Mouse (Mus musculus) spleen, adult 10 weeks (tissue): Measurements from ENCODE around the gene Gm7929. TPM values are rescaled to one million over a fixed set of nuclear protein-coding genes. Genes with fewer than 3 reads are reported as not detected.

ENCODE experiments used
- polyA plus RNA-seq: library from polyadenylated mRNA; stranded (reverse); fragments of 350-450 nt; fragmentation: Illumina TruSeq; extraction: RNeasy Lipid Tissue Mini Kit (QIAGEN cat#74804); gene quantifications from one replicate; pipeline ENCODE4 v1.2.3, GENCODE M21; 2015; ENCODE audit warnings: low replicate concordance; ENCODE audit not compliant: insufficient read depth

The Gm7929 gene
- polyA plus RNA-seq = not detected

DNA sequence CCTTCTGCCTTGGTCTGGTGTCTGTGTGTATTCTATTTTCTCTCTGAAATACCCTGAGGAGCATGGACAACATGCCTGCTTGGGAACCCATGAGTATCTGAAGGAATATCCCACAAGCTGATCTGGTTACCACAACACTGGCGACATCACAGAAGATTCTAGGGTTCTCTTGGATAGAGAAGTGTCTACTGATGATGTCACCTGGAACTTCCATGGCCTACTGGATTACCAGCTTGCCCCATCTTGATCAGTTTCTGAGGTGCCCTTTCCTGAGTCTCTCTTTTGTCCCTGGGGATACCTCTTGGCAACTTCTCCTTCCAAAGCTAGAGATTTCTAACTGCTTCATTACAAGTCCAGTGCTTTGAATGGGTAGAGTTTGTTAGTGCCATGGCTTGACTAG, at the start of gene Gm7929:
Gene Gm7929, minus strand, starts transcription at position 101 of the 400 bp plus-strand sequence.

GRCm38 (mm10) chr14:41772341-41772740, 21.9 kb upstream of the Gm7929 start, which contains the start of gene Gm47189:
Gm47189 (minus strand) TSS chr14:41772441.

DNA sequence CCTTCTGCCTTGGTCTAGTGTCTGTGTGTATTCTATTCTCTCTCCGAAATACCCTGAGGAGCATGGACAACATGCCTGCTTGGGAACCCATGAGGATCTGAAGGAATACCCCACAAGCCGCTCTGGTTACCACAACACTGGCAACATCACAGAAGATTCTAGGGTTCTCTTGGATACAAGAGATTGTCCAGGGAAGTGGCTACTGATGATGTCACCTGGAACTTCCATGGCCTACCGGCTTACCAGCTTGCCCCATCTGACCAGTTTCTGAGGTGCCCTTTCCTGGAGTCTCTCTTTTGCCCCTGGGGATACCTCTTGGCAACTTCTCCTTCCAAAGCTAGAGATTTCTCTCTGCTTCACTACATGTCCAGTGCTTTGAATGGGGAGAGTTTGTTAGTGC, 48.6 kb downstream of the Gm7929 start, which contains the start of gene Gm8068:
Gene Gm8068, minus strand, starts transcription at position 101 of the 400 bp plus-strand sequence.

Other genes starting within 250 kb of the Gm7929 start
- not detected for gene Gm7970, start 195.0 kb downstream of the Gm7929 start, polyA plus RNA-seq
- gene 1700049E17Rik2, start 177.4 kb downstream of the Gm7929 start, polyA plus RNA-seq = not detected
- gene Gm3072, start 126.0 kb downstream of the Gm7929 start, polyA plus RNA-seq = not detected
- not detected for gene Gm3676, start 104.1 kb downstream of the Gm7929 start, polyA plus RNA-seq
- gene Gm8068, start 48.7 kb downstream of the Gm7929 start, polyA plus RNA-seq = not detected
- gene Gm47189, start 21.8 kb upstream of the Gm7929 start, polyA plus RNA-seq = not detected
- gene Gm7980, start 156.7 kb upstream of the Gm7929 start, polyA plus RNA-seq = not detected
- not detected for gene 1700049E17Rik1, start 174.3 kb upstream of the Gm7929 start, polyA plus RNA-seq
- not detected for gene 1700024B05Rik, start 193.4 kb upstream of the Gm7929 start, polyA plus RNA-seq
- gene Gm6401, start 217.3 kb upstream of the Gm7929 start, polyA plus RNA-seq = not detected
- gene Gm3543, start 232.7 kb upstream of the Gm7929 start, polyA plus RNA-seq = not detected